Mouse (Mus musculus) bone marrow, adult 2 months (tissue): ENCODE measurements at regions not wholly inside any gene's neighbourhood (a gene's known extent, or its start where the extent isn't known, plus 50 kb on each side); places are given as distances from the start of the nearest gene placed in this dataset.

Experiments used
- CTCF ChIP-seq: fragments of 200-500 bp; IDR thresholded peaks from 2 replicates; pipeline ENCODE4 v1.5.1; 2011; ENCODE audit warnings: low read length, control low read depth; ENCODE audit not compliant: control insufficient read depth, insufficient read depth
- POLR2A ChIP-seq: fragments of 200-500 bp; IDR thresholded peaks from 2 replicates; pipeline ENCODE4 v1.6.1; 2011; ENCODE audit warnings: low read depth, mild to moderate bottlenecking, control low read depth, low read length, borderline replicate concordance; ENCODE audit not compliant: control insufficient read depth

DNA sequence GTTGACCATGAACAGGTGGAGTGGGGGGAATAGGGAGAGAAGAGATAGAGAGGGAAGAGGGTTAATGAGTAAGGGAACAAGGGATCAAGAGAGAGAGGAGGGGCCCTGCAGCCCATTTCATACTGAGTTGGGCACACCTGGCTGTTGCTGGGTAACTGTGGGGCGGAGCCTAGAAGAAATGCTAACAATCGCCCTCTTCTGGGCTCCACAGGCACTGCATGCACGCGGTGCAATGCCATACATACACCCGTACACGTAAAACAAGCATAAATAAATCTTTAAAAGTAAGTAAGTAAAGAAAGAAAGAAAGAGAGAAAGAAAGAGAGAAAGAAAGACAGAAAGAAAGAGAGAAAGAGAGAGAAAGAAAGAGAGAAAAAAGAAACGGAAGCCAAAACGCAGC lies 106.5 kb upstream of the Rxfp2 start:
- TF ChIP-seq CTCF (no peak), POLR2A (no peak)
